Mouse (Mus musculus): ENCODE data around the gene Cfap43. TPM values are rescaled to one million over a fixed set of nuclear protein-coding genes. Genes with fewer than 3 reads are reported as not detected.

The Cfap43 gene
- polyA plus RNA-seq, 1 experiment: 0.94 TPM

- Histone ChIP-seq H3K27ac (ENCODE audit: insufficient read depth, low read length) (no peak overlapping the region), H3K4me1 (ENCODE audit: control insufficient read depth, insufficient read depth, low read length) (peaks cover 3% of the 10 kb centered on the region; the same call in 1 of the 2 replicates), H3K4me3 (ENCODE audit: insufficient read depth, low read length) (no peak overlapping the region)
- TF ChIP-seq POLR2A (IDR thresholded peaks at IDR 0.05; ENCODE audit: extremely low read depth, insufficient read depth, low read length): no peak
- no peak for TF ChIP-seq CTCF (IDR thresholded peaks at IDR 0.05; ENCODE audit: extremely low read depth, insufficient read depth, low read length)
Measured at GRCm38 (mm10) chr19:47822143-47822796, 96.8 kb downstream of the Cfap43 start.

DNA sequence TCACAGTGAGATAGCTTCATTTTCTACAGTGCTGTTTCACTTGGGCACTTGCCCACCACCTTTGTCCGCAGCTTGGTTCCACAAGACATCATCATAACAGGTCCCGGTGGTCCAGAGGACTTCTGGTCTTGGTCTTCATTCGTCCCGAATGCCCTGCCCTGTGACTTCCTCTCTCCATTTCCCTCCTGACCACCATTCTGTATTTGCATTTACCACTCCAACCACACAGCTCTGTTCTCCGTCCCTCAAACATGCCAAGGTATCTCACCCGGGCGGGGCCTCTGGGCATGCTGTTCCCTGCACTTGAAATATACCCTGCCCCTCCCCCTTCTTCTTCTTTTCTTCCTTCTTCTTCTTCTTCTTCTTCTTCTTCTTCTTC is 97.6 kb downstream of the Cfap43 start:
- TF ChIP-seq CTCF (IDR thresholded peaks at IDR 0.05; ENCODE audit: extremely low read depth, insufficient read depth, low read length) (no peak), POLR2A (IDR thresholded peaks at IDR 0.05; ENCODE audit: extremely low read depth, insufficient read depth, low read length) (no peak)
- Histone ChIP-seq H3K27ac (ENCODE audit: insufficient read depth, low read length) (no peak overlapping the region), H3K4me3 (ENCODE audit: insufficient read depth, low read length) (no peak overlapping the region), H3K4me1 (ENCODE audit: control insufficient read depth, insufficient read depth, low read length) (peaks cover 3% of the 10 kb centered on the region; the same call in 1 of the 2 replicates)

DNA sequence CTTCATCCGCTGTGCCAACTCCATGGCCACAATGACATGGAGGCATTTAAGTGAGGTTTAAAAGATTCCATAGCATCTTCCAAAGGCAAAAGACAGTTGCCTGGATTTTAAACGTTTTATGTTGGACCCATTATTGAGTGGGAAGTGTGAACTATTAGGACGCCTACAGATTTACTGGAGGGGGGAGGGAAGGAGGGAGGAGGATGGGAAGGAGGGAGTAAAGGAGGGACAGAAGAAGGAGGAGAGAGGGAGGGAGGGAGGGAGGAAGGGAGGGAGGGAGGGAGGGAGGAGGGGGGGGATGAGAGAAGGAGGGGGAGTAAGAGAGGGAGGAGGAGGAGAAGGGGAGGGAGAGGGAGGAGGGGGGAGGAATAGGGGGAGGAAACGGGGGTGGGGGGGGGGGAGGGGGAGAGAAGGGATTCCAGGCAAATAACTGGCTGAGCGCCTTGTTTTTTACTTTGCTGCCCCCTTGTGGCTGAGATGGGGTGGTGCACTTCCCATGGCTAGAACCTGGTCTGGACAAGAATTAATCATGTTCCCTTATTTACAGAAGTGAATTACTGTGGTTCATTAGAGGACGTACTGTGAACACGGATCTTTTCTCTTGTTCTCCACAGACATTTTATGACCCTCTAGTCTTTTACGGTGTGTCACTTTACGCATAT is 98.1 kb downstream of the Cfap43 start:
- no peak overlapping the region for H3K4me3 ChIP-seq (ENCODE audit: insufficient read depth, low read length)
- peaks cover 3% of the 10 kb centered on the region; the same call in 1 of the 2 replicates for H3K4me1 ChIP-seq (ENCODE audit: control insufficient read depth, insufficient read depth, low read length)
- H3K27ac ChIP-seq (ENCODE audit: insufficient read depth, low read length): no peak overlapping the region
- TF ChIP-seq POLR2A (IDR thresholded peaks at IDR 0.05; ENCODE audit: extremely low read depth, insufficient read depth, low read length) (no peak), CTCF (IDR thresholded peaks at IDR 0.05; ENCODE audit: extremely low read depth, insufficient read depth, low read length) (peak; percentile 75)

DNA sequence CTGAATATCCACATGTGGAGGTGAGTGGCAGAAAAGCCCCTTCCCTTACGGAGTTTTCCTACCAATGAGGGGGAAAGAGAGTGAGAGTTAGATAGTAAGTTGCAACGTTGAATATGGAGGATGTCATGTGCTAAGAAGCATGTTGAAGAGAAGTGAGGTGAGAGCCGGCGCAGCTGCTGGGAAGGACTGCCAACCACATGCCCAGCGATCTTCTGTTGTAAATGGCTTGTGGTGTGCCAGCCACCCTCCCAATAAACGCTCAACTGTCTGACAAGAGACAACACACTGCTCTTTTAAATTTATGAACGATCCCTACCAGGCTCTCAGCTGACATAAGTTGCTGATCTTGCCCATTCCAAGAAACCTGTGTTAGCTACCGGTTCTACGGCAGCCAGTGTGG is 101.4 kb downstream of the Cfap43 start:
- Histone ChIP-seq H3K27ac (ENCODE audit: insufficient read depth, low read length) (no peak overlapping the region), H3K4me1 (ENCODE audit: control insufficient read depth, insufficient read depth, low read length) (peaks cover 3% of the 10 kb centered on the region; the same call in 1 of the 2 replicates), H3K4me3 (ENCODE audit: insufficient read depth, low read length) (no peak overlapping the region)
- TF ChIP-seq POLR2A (IDR thresholded peaks at IDR 0.05; ENCODE audit: extremely low read depth, insufficient read depth, low read length): no peak
- TF ChIP-seq CTCF (IDR thresholded peaks at IDR 0.05; ENCODE audit: extremely low read depth, insufficient read depth, low read length): no peak

- TF ChIP-seq CTCF (IDR thresholded peaks at IDR 0.05; ENCODE audit: extremely low read depth, insufficient read depth, low read length) (no peak), POLR2A (IDR thresholded peaks at IDR 0.05; ENCODE audit: extremely low read depth, insufficient read depth, low read length) (no peak)
- Histone ChIP-seq H3K4me3 (ENCODE audit: insufficient read depth, low read length) (no peak overlapping the region), H3K27ac (ENCODE audit: insufficient read depth, low read length) (no peak overlapping the region), H3K4me1 (ENCODE audit: control insufficient read depth, insufficient read depth, low read length) (no peaks in the 10 kb centered on the region)
Measured at GRCm38 (mm10) chr19:47814721-47815120, 104.4 kb downstream of the Cfap43 start.

DNA sequence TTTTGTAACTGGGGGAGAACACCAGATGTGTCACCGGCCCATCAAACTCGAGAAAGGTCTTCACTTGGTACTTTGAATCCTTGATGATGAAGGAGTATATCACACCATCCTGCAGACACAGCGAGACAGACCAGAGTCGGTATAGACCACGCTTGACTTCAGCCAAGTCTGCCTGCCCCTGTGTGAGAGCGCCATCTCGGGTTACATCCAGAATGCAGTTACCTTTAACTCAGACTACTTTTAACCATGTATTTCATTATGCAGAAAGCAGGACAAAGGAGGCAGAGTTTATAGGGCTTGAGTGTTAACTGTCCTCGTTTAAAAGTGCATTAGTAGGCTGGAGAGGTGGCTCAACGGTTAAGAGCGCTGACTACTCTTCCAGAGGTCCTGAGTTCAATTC is 107.0 kb downstream of the Cfap43 start:
- TF ChIP-seq POLR2A (IDR thresholded peaks at IDR 0.05; ENCODE audit: extremely low read depth, insufficient read depth, low read length) (no peak), CTCF (IDR thresholded peaks at IDR 0.05; ENCODE audit: extremely low read depth, insufficient read depth, low read length) (no peak)
- no peaks in the 10 kb centered on the region for H3K4me1 ChIP-seq (ENCODE audit: control insufficient read depth, insufficient read depth, low read length)
- no peak overlapping the region for H3K4me3 ChIP-seq (ENCODE audit: insufficient read depth, low read length)
- H3K27ac ChIP-seq (ENCODE audit: insufficient read depth, low read length): no peak overlapping the region

DNA sequence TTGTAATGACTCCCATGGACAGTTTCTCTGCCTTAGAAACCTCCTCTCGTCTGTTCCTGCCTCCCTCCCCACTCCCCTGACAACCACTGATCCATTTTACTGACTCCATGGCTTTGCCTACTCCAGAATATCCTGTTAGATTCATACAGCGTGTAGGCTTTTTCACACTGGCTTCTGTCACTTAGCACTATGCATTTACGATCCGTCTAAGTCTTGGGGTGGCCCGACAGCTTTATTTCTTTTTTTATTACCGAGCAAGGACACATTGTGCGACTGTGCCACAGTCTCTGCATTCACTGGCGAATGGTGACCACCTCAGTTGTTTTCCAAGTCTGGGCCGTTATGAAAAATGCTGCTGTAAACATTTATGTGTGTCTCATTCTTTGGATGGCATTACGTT is 120.5 kb downstream of the Cfap43 start:
- no peaks in the 10 kb centered on the region for H3K4me1 ChIP-seq (ENCODE audit: control insufficient read depth, insufficient read depth, low read length)
- H3K27ac ChIP-seq (ENCODE audit: insufficient read depth, low read length): no peak overlapping the region
- TF ChIP-seq CTCF (IDR thresholded peaks at IDR 0.05; ENCODE audit: extremely low read depth, insufficient read depth, low read length): no peak
- no peak for TF ChIP-seq POLR2A (IDR thresholded peaks at IDR 0.05; ENCODE audit: extremely low read depth, insufficient read depth, low read length)
- H3K4me3 ChIP-seq (ENCODE audit: insufficient read depth, low read length): no peak overlapping the region

- Histone ChIP-seq H3K27ac (ENCODE audit: insufficient read depth, low read length) (no peak overlapping the region), H3K4me1 (ENCODE audit: control insufficient read depth, insufficient read depth, low read length) (no peaks in the 10 kb centered on the region), H3K4me3 (ENCODE audit: insufficient read depth, low read length) (no peak overlapping the region)
- TF ChIP-seq CTCF (IDR thresholded peaks at IDR 0.05; ENCODE audit: extremely low read depth, insufficient read depth, low read length) (no peak), POLR2A (IDR thresholded peaks at IDR 0.05; ENCODE audit: extremely low read depth, insufficient read depth, low read length) (no peak)
Measured at GRCm38 (mm10) chr19:47796699-47797098, 122.4 kb downstream of the Cfap43 start.

GRCm38 (mm10) chr19:47795009-47795728 is 123.9 kb downstream of the Cfap43 start:
- no peak overlapping the region for H3K27ac ChIP-seq (ENCODE audit: insufficient read depth, low read length)
- TF ChIP-seq POLR2A (IDR thresholded peaks at IDR 0.05; ENCODE audit: extremely low read depth, insufficient read depth, low read length): no peak
- TF ChIP-seq CTCF (IDR thresholded peaks at IDR 0.05; ENCODE audit: extremely low read depth, insufficient read depth, low read length): peak; percentile 81
- no peak overlapping the region for H3K4me3 ChIP-seq (ENCODE audit: insufficient read depth, low read length)
- no peaks in the 10 kb centered on the region for H3K4me1 ChIP-seq (ENCODE audit: control insufficient read depth, insufficient read depth, low read length)

Measured in cortical plate, adult 2 months (tissue).